Mouse (Mus musculus) embryo, embryonic 11 days (tissue): ENCODE measurements at regions not wholly inside any gene's neighbourhood (a gene's known extent, or its start where the extent isn't known, plus 50 kb on each side); places are given as distances from the start of the nearest gene placed in this dataset.

ENCODE experiments used
- DNase-seq: peaks from one replicate; pipeline ENCODE4 v3.0.0-alpha.2; 2015

GRCm38 (mm10) chr13:103460499-103460898, 126.2 kb upstream of the Mast4 start:
- DNase-seq, result no peak

DNA sequence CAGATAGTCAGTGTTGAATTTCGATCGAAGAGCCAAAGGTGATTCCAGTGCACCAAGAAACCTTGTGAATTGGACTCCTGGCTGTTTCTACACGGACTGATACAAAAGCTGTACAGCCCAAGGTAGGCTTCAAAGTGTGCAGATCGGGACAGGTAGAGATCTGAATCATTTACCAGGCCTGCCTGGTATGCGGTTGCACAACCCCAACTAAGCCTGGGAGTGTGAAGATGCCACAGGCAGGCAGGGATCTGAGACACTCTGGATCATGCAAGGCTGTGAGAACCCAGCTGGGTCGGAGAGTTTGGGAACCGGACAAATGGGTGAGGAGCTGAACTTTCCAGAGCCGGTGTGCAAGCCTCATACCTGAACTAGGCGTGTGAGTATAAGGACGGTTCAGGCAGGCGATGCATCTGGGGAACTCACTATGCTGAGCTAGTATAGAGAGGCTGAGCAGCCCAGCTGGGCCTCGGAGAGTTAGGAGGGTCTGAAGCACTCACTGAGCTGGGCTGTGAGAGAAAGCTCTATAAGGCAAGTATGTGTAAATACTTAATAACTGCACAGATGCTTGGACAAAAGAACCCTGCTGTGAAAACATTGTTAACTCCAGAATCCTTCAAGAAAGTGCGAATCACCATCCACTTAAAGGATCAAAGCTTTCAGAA, 125.3 kb upstream of the Mast4 start:
- DNase-seq, result no peak

DNA sequence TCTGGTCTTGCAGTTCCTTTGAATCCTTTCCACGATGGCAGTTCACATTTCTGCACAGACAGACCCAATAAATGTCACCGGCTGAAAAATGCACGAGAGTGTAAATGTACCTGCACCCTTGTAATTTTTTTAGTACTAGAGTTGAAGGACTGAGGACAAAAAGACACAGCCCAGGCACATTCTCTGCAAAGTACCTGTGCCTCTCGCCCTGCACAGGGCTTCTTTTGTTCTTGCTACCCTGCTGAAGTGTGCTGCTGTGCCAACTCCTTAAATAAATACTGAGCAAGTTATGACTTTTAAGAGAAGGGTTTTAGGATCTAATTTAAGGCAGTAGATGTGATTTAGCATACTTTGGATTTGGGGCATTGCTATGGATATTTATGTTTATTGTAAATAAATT, 118.5 kb upstream of the Mast4 start:
- no peak for DNase-seq

DNA sequence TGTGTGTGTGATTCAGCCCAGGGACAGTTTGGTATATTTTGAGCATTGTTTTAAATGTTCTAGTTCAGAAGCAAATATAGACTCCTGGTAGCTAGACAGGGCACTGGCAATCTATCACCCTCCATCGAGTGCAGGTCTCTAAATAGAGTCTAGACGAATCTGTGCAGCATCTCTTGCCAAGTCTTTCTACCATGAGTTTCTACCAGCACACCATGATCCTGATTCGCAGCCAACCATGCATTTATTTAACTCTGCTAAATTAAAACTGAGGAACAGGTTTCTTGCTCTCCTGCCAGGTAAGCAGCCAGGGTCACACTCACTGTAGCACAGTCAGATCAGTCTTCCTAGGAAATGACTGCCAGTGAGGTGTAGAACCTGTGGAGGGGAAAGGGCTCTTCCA, 96.3 kb upstream of the Mast4 start:
- DNase-seq, result no peak

GRCm38 (mm10) chr13:103424011-103424410, 89.7 kb upstream of the Mast4 start:
- DNase-seq, result no peak

- no peak for DNase-seq
Observed at GRCm38 (mm10) chr13:103423417-103423816, 89.1 kb upstream of the Mast4 start.

DNA sequence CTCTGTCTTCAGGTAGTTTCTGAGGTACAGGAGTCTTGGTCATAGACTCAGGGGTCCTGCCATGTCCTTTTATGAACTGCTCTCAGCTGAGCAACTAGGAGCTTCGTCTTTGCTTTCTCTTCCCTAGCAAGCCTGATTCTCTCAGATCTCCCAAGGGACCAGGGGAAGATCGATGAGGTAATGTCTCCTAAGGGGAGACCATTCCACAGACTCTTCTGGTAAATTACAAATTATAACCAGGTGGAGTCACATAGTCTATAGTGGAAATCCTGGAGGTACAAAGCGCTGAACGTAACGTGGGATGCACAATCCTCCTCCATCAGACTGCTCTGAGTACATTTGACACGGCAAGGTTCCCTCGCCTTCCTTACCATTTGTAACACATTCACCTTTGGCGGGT, 88.7 kb upstream of the Mast4 start:
- no peak for DNase-seq

DNA sequence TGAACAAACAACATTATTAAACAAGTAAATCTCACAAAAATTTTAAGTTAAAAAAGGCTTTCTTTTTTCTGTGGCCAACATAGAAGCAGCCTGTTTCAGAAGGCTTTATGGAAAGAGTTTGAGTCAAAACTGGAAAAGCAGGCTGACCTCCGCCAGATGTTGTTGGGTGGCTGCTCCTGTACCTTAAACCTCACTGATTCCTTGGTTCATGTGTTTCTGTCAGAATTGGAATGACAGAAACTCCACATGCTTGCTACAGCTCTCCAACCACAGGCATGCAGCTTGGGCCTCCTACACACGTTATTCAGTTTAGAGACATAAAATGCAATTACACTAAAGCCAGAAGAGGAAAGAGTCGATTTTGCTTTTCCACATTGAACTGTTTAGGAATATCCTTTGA, 84.8 kb upstream of the Mast4 start:
- DNase-seq, result no peak

GRCm38 (mm10) chr13:103417256-103417655, 83.0 kb upstream of the Mast4 start:
- DNase-seq, result no peak

DNA sequence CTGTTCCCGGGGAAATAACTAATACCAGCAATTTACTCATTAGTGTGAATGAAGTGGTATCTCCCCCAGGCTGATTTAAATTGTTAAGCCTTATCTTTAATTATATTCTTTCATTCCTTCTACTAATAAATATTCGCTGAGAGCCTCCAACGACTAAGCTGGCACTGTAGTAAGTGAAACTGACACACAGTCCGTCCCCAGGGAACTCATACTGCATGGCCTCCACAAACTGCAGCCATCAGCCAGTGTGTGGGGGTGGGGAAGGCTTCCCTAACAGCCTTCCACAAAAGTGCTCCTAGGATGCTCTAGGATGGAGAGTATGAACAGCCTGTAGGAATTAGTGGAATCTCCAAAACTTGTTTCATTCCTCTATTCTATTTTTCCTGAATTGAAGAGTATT, 81.0 kb upstream of the Mast4 start:
- no peak for DNase-seq

DNA sequence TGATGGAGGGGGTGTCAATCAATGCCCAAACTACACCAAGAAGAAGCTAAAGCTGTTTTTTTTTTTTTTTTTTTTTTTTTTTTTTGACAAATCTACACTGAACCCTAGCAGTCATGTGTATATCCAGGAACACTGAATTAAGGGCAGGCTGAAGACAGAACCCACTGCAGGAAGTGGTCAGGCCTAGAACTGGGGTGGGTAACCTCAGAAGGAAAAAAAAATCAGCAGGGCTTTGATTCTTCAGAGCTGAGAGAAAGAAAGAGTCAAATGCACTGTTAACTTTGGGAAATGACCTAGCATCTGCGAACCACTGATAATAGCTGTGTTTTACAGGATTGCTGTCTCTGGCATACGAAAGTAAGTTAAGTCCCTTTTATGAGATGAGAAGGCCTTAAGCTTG, 78.3 kb upstream of the Mast4 start:
- DNase-seq, result no peak

- no peak for DNase-seq
Observed at GRCm38 (mm10) chr13:103409286-103409685, 75.0 kb upstream of the Mast4 start.

DNA sequence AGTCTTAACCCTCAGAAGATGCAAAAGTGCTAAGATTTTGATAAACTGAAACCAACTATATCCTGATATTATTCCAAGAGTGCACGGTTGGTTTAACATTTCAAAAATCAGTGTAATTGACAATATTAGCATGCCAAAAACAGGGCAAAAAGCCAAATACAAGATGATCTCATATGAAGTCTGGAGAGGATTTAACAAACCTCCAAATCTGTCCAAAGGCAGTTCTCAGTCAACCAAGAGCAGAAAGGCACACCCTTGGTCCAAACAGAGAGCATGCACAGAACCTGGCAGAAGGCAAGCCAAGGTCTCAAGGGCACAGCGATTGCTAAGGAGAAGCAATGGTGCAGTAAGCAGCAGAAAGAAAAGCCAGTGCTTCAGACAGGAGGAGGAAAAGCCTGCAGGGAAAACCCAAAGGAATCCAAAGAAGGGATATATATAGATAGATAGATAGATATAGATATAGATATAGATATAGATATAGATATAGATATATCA, 62.3 kb upstream of the Mast4 start:
- no peak for DNase-seq

GRCm38 (mm10) chr13:103396099-103396498, 61.8 kb upstream of the Mast4 start:
- no peak for DNase-seq

GRCm38 (mm10) chr13:103392581-103392980, 58.3 kb upstream of the Mast4 start:
- DNase-seq, result no peak

DNA sequence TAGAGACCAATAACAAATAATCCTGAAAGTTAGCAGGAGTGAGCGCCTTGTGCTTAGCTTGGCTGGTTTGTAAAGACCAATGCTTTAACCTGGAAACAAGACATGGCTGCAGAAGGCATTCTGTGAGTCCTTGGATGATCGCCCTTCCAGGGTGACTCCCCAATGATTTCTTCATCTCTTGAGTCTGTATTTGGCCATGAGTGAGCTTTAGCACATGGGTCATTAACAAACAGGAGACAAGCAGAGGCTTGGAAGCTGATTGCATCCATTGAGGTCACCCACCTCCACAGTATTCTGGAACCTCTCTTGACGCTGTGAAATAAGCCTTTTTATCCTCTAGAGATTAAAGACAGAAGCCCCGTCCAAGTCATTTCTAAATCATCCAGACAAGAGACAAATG, 57.1 kb upstream of the Mast4 start:
- no peak for DNase-seq

- DNase-seq, result no peak
Observed at GRCm38 (mm10) chr13:103390991-103391390, 56.7 kb upstream of the Mast4 start.

DNA sequence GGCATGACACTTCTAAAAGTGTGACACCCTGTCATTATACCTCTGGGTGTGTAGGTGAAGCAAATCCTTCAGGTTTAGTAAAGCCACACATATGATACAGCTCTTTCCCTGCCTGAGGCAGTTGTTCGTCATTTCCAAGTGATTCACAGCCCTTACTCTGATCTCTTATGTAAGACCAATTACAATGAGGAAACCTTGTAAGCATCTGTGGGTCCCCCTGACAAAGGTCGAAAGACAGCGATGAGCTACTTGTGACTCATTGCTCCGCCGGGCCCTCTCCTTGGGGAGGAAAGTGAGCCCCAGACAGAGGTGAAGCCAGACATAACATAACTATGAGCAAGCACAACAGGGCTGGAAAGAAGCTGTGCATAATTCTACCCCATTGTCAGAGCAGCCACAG, 52.7 kb upstream of the Mast4 start:
- no peak for DNase-seq
